Mouse (Mus musculus) liver, adult 2 months (tissue): Measurements from ENCODE around the gene Syt13. TPM values are rescaled to one million over a fixed set of nuclear protein-coding genes. Genes with fewer than 3 reads are reported as not detected.

Experiments
- DNase-seq: peaks from one replicate; pipeline ENCODE4 v3.0.0-alpha.2; 2011; ENCODE audit warnings: low read depth, low spot score; ENCODE audit errors: extremely low read depth
- H3K27ac ChIP-seq: fragments of 200-500 bp; replicated peaks from 2 replicates; pipeline ENCODE4 v1.5.1; 2012; ENCODE audit warnings: low read depth, mild to moderate bottlenecking, control low read depth, inconsistent platforms, low read length; ENCODE audit not compliant: insufficient read depth
- H3K27me3 ChIP-seq: fragments of 200-500 bp; 2 replicates; pipeline ENCODE4 v1.6.1; 2012; ENCODE audit warnings: mild to moderate bottlenecking, moderate library complexity, low read length, inconsistent platforms; ENCODE audit not compliant: control insufficient read depth, insufficient read depth
- H3K36me3 ChIP-seq: fragments of 200-500 bp; 2 replicates; pipeline ENCODE4 v1.6.1; 2012; ENCODE audit warnings: low read length, inconsistent platforms; ENCODE audit not compliant: control insufficient read depth, insufficient read depth
- H3K4me1 ChIP-seq: fragments of 200-500 bp; 2 replicates; pipeline ENCODE4 v1.6.1; 2011; ENCODE audit warnings: low read length; ENCODE audit not compliant: control insufficient read depth, insufficient read depth
- H3K4me3 ChIP-seq: fragments of 200-500 bp; 2 replicates; pipeline ENCODE4 v1.5.1; 2011; ENCODE audit warnings: low read depth, mild to moderate bottlenecking, control low read depth, low read length, moderate library complexity; ENCODE audit not compliant: insufficient read depth
- H3K79me2 ChIP-seq: fragments of 200-500 bp; 2 replicates; pipeline ENCODE4 v1.6.1; 2012; ENCODE audit warnings: inconsistent platforms, mild to moderate bottlenecking, low read length, moderate library complexity; ENCODE audit not compliant: control insufficient read depth, insufficient read depth
- H3K9ac ChIP-seq: fragments of 200-500 bp; 2 replicates; pipeline ENCODE4 v1.6.1; 2012; ENCODE audit warnings: low read depth, mild to moderate bottlenecking, control low read depth, inconsistent platforms, low read length
- CTCF ChIP-seq: fragments of 200-500 bp; IDR thresholded peaks from 2 replicates; pipeline ENCODE4 v1.5.1; 2011; ENCODE audit warnings: low read depth, low read length, control low read depth
- POLR2A ChIP-seq: fragments of 200-500 bp; IDR thresholded peaks from 2 replicates; pipeline ENCODE4 v1.6.1; 2011; ENCODE audit warnings: low read length, control low read depth; ENCODE audit not compliant: insufficient read depth; ENCODE audit errors: extremely low read depth
- WGBS: fragments of 180-500 bp; shearing (Covaris S2); methylation state at CpG from one replicate; pipeline ENCODE4 v1.1.7; 2018; 5-methylcytosine and 5-hydroxymethylcytosine counted together
- polyA plus RNA-seq: library from polyadenylated mRNA; depleted of rRNA; stranded (reverse); fragments of >200 nt; gene quantifications from 2 replicates; pipeline ENCODE4 v1.2.3, GENCODE M21; 2012
- total RNA-seq: library from RNA; depleted of rRNA; stranded (reverse); fragments of >200 nt; gene quantifications from 2 replicates; pipeline ENCODE4 v1.2.3, GENCODE M21; 2014

Gene Syt13
- total and polyA plus RNA-seq, 2 experiments = not detected

DNA sequence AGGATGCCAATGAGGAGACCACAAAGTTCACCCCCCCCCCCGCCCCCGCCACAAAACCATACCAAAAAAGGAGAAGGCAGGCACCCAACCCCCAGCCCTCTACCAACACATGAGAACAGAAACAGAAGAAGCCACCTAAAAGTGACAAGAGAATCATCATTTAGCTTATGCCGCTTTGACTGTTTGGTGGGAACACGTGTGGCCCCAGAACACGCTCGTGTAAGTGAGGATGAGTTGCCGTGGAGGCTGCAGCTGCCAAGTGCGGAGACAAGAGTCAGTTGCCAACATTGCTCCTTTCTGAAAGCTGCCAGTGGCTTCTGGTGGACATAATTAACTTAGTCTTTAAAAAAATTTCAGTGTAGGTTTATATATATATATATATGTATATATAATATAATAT, 56.6 kb downstream of the Syt13 start:
- TF ChIP-seq CTCF (no peak), POLR2A (no peak)
- no peak for DNase-seq
- WGBS = 93% methylated on average over 8 of the region's 8 CpGs
- H3K27ac ChIP-seq = no peak overlapping the region
- no peaks in the 10 kb centered on the region for H3K36me3 ChIP-seq
- no peak overlapping the region for H3K4me3 ChIP-seq
- H3K27me3 ChIP-seq = no peaks in the 10 kb centered on the region
- no peak overlapping the region for H3K9ac ChIP-seq
- no peaks in the 10 kb centered on the region for H3K4me1 ChIP-seq
- no peaks in the 10 kb centered on the region for H3K79me2 ChIP-seq

DNA sequence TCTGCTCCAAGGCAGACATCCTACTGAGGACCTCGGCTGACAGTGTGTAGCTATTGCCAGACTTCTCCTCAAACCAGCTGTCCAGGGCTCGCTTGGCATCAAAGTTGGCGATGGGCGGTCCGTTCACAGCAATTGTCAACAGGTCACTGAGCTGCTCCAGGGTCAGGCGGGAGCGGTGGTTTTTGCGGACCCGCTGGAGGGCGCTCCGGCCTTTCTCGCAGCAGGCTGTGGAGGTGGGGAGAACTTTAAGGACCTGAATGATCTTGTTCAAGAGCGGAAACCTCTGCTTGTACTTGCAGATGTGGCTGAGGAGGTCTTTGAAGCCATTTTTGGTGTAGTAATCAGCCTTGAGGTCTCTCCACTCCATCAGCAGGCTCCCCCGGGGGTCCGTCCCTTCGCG, 57.2 kb downstream of the Syt13 start:
- DNase-seq = no peak
- Histone ChIP-seq H3K79me2 (no peaks in the 10 kb centered on the region), H3K4me3 (no peak overlapping the region), H3K9ac (no peak overlapping the region), H3K4me1 (no peaks in the 10 kb centered on the region), H3K27me3 (no peaks in the 10 kb centered on the region), H3K27ac (no peak overlapping the region), H3K36me3 (no peaks in the 10 kb centered on the region)
- no peak for TF ChIP-seq CTCF
- TF ChIP-seq POLR2A = no peak
- WGBS = 94% methylated on average over 17 of the region's 17 CpGs

DNA sequence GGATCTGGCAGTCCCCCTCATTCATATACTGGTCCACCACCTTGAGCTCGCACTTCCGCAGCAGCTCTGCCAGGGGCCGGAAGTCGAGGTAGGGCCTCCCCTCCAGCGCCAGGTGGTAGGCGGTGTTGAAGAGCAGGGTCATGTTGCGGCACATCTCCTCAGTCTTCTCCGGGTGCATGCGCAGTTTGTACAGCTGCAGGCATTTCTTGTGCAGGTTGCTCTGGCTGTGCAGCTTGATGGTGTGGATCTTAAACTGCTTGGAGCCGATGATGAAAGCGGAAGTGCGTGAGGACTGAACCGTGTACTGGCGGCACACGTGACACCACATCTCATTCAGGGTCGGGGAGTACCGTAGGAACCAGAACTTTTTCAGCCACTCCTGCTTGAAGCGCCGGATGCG, 58.7 kb downstream of the Syt13 start:
- TF ChIP-seq POLR2A (no peak), CTCF (no peak)
- Histone ChIP-seq H3K4me3 (no peak overlapping the region), H3K9ac (no peak overlapping the region), H3K27me3 (no peaks in the 10 kb centered on the region), H3K79me2 (no peaks in the 10 kb centered on the region), H3K36me3 (no peaks in the 10 kb centered on the region), H3K4me1 (no peaks in the 10 kb centered on the region), H3K27ac (no peak overlapping the region)
- no peak for DNase-seq
- 96% methylated on average over 20 of the region's 20 CpGs for WGBS

DNA sequence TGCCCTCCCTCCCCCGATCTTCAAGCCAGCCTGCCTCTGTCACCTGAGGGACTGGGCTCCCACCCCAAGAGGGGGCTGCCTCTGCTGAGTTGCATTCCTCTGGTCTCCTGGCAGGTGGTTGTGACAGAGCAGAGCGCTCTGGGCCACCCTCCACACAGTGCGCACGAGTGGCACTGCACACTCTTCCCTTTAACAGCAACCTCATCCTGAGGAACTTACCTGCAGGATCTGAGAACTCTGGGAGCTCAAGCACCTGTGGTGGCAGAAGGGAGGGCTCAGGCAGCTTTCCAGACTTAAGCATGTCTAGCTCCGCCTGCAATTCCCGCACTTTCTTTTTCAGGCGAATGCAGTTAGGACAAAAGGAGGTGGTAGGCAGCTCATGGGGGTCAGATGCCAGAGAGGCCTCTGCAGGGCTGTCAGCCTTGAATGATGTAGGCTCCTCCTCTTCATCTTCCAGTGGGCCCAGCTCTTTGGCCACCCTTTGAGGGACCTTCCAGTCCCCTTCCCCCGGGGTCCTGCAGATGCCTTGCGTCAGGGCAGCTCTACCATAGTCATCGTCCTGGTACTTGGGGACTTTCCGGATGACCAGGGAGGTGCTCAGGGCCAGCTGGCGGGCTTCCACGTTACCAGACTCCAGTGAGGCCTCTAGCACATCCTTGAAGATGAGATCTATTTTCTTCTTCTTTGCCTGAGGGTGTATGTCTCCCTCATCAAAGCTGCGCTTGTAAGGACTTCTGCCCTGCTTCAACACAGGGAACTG, 60.3 kb downstream of the Syt13 start:
- Histone ChIP-seq H3K27ac (no peak overlapping the region), H3K79me2 (no peaks in the 10 kb centered on the region), H3K4me1 (no peaks in the 10 kb centered on the region), H3K36me3 (no peaks in the 10 kb centered on the region), H3K4me3 (no peak overlapping the region), H3K9ac (no peak overlapping the region), H3K27me3 (no peaks in the 10 kb centered on the region)
- TF ChIP-seq CTCF (no peak), POLR2A (no peak)
- DNase-seq = no peak
- WGBS = 87% methylated on average over 14 of the region's 14 CpGs

DNA sequence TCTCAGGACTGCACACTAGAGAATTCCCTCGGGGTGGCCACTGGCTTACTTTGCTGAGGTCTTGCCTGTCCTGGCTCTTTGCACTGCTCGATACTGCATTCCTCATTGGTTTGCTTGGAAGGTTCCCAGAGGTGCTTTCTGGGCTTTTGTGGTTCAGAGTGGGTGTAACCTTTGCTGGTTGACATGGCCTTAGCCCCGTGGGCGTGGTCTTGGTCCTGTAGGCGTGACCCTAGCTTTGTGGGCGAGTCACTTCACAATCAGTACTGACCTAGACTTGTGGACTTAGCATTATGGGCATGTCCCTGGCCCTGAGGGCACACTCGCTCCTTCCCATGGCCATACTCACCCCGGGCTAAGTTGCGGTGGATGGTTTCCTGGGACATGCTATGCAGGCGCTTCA, 65.3 kb downstream of the Syt13 start:
- Histone ChIP-seq H3K9ac (no peak overlapping the region), H3K36me3 (no peaks in the 10 kb centered on the region), H3K27me3 (no peaks in the 10 kb centered on the region), H3K4me3 (no peak overlapping the region), H3K27ac (no peak overlapping the region), H3K4me1 (no peaks in the 10 kb centered on the region), H3K79me2 (no peaks in the 10 kb centered on the region)
- WGBS = 87% methylated on average over 10 of the region's 10 CpGs
- TF ChIP-seq CTCF (no peak), POLR2A (no peak)
- DNase-seq = peak; percentile 5

DNA sequence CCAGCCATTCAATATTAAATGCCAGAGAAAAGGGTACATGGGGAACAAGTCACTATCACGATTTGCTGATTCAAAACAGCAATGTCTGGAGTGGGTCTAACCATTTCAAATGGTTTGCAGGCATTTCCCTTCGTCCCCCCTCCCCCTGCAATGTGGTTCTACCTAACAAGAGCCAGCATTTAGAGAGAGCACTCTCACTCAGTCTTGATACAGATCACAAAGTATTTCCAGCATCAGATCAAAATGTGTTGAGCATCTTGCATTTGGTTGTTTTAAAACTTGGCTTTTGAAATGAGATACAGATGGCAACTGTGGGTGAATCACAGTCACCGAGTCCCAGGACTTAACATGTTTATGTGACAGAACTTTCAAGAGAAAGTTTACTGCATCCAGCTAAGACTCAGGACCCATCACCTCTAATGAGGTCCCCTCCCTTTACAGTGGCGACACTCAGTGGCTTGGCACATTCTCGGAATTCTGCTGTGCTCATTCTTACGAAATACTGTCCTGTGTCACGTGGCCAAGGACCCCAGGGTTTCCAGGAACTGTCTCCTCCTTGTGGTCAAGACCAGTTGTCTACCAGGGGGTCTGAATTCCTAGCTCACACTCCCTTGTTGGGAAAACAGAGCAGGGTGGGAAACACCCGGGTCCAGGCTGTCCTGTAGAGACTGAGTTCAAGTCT, 67.8 kb downstream of the Syt13 start:
- TF ChIP-seq POLR2A = no peak
- no peak for TF ChIP-seq CTCF
- no peak overlapping the region for H3K27ac ChIP-seq
- H3K9ac ChIP-seq = no peak overlapping the region
- H3K27me3 ChIP-seq = no peaks in the 10 kb centered on the region
- WGBS = 59% methylated on average over 8 of the region's 8 CpGs
- no peaks in the 10 kb centered on the region for H3K36me3 ChIP-seq
- no peak overlapping the region for H3K4me3 ChIP-seq
- H3K79me2 ChIP-seq = no peaks in the 10 kb centered on the region
- DNase-seq = no peak
- no peaks in the 10 kb centered on the region for H3K4me1 ChIP-seq
